Mouse (Mus musculus) liver, adult 10 weeks (tissue): ENCODE results near the gene Pnpla5. TPM values are rescaled to one million over a fixed set of nuclear protein-coding genes. Genes with fewer than 3 reads are reported as not detected.

Source experiments
- polyA plus RNA-seq: library from polyadenylated mRNA; stranded (reverse); fragments of 350-450 nt; fragmentation: Illumina TruSeq; extraction: RNeasy Lipid Tissue Mini Kit (QIAGEN cat#74804); gene quantifications from one replicate; pipeline ENCODE4 v1.2.3, GENCODE M21; 2014; ENCODE audit warnings: low read depth, low replicate concordance

Gene Pnpla5
- not detected for polyA plus RNA-seq

DNA sequence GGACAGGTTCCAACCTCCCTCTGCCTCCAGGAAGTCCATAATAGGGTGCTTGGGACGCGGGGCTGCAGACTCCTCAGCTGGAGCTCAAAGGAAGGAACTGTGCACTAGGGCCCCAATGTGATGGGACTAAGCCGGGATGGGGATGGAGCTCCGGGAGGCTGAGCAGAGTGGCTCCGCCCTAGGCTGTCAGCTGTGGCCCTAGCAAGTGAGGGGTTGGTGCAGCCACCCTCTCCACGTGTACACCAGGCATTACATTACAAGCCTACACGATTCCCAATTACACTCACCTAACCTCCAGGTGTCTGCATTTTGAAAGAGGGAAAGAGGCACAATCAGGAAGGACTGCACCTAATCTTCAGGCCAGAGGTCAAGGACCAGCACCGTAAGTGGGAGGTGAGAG, at the start of gene Pnpla5:
Gene Pnpla5 (minus strand): TSS at position 101 of the 400 bp plus-strand sequence.

DNA sequence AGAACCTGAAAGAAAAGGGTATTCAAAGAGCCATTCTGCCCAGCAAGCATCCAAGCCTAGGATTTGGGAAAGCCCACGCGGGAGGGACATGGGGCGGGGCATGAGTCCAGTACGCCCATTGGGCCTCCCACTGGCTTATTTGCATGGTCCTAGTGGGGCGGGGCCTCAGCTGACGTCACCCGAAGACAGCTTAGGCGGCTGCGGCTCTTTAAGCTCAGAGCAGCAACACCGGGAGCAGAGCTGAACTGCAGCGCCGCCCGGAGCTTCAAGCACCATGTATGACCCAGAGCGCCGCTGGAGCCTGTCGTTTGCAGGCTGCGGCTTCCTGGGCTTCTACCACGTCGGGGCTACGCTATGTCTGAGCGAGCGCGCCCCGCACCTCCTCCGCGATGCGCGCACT, 44.6 kb upstream of the Pnpla5 start, which contains the start of gene Pnpla3:
Gene Pnpla3 (plus strand): TSS at position 238 of the 400 bp plus-strand sequence.

DNA sequence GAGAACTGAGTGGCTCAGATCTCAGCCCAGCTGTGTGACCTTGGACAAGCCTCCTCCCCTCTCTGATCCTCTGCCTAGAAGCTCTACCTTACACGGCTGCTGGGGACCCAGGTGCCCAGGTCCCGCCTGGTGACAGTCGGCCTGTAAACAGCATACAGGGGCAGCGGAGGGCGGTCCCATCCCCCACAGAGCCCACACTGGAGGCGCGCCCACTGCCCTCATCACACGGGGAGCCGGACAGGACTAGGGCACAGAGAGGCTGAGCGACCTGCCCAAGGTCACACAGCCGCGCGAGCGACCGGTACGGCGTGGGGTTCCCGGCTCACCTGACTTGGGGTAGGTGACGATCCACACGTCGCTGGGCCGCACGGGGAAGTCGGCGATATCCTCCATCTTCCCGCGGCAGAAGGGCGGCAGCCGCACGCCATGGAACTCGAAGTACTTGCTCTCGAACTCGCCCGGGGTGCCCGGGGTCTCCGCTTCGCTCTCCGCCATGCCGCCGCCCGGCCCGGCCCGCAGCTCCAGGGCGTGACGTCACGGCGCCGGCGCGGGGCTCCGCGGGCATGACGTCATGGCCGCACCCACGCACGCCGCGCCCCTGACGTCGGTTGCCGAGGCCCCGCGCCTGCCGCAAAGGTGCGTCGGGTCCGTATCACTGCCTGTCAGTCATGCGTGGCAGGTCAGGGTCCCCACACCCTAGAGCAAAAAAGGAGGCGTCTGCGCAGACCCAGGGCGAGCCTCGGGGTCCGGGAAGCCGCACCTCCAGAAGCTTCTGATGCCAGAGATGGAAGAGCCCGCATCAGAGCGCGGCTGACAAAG, 17.7 kb downstream of the Pnpla5 start, which contains the start of gene Sult4a1:
Gene Sult4a1 (minus strand): TSS at position 650 of the 819 bp plus-strand sequence.

DNA sequence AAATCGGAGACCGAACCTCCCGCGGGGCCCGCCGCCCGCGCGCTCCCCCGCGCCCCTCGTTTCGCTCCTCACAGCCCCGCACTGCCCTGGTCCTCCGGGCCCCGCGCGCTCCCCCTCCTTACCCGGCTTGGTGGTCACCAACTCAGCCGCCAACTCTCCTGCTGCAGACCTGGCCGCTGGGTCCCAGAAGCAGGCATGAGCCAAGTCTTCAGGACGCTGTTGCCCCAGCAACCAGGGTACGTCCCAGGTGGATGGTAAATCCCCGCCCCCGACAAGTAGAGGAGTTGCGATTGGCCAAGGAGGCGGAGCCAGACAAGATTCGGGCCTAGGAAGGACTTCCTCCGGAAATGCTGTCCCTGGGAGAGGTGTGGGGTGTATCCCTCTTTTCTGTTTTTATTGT, 57.8 kb downstream of the Pnpla5 start, which contains the start of gene Efcab6:
Gene Efcab6 (minus strand): TSS at position 240 of the 400 bp plus-strand sequence.

Other genes with a start within 250 kb of the Pnpla5 start
- gene Efcab6, start 57.8 kb downstream of the Pnpla5 start, polyA plus RNA-seq: not detected
- gene Sult4a1, start 17.4 kb downstream of the Pnpla5 start, polyA plus RNA-seq: not detected
- gene Pnpla3, start 44.7 kb upstream of the Pnpla5 start, polyA plus RNA-seq: not detected
- gene Samm50, start 69.1 kb upstream of the Pnpla5 start, polyA plus RNA-seq: 38.6 TPM
- gene Parvb, start 108.9 kb upstream of the Pnpla5 start, polyA plus RNA-seq: 0.29 TPM
- 0.32 TPM for gene Parvg, start 200.9 kb upstream of the Pnpla5 start, polyA plus RNA-seq